Mouse (Mus musculus) midbrain, postnatal 0 days (tissue): ENCODE measurements around the gene Gpr137. TPM values are rescaled to one million over a fixed set of nuclear protein-coding genes. Genes with fewer than 3 reads are reported as not detected.

Experiments used
- ATAC-seq: fragments of 200-750 bp; cut with Nextera tagmentation; 2 replicates; pipeline ENCODE4 v1.8.0; 2017; ENCODE audit warnings: moderate number of reproducible peaks, mild to moderate bottlenecking, moderate TSS enrichment, moderate library complexity; ENCODE audit not compliant: low FRiP score
- DNase-seq: peaks from one replicate; pipeline ENCODE4 v3.0.0-alpha.2; 2015; ENCODE audit warnings: low spot score
- H3K27ac ChIP-seq: fragments of 300-500 bp; sonication (generic); 2 replicates; pipeline ENCODE4 v1.5.1; 2014; ENCODE audit warnings: low read depth, mild to moderate bottlenecking, low read length, mixed read lengths
- H3K27me3 ChIP-seq: fragments of 300-500 bp; sonication (generic); 2 replicates; pipeline ENCODE4 v1.6.1; 2014; ENCODE audit warnings: low read length, control low read depth, mixed read lengths; ENCODE audit not compliant: insufficient read depth
- H3K36me3 ChIP-seq: fragments of 300-500 bp; sonication (generic); 2 replicates; pipeline ENCODE4 v1.6.1; 2014; ENCODE audit warnings: low read length, control low read depth, mixed read lengths; ENCODE audit not compliant: insufficient read depth
- H3K4me1 ChIP-seq: fragments of 300-500 bp; sonication (generic); 2 replicates; pipeline ENCODE4 v1.6.1; 2014; ENCODE audit warnings: mild to moderate bottlenecking, control low read depth, antibody characterized with exemption, low read length, mixed read lengths; ENCODE audit not compliant: insufficient read depth
- H3K4me2 ChIP-seq: fragments of 300-500 bp; sonication (generic); 2 replicates; pipeline ENCODE4 v1.6.1; 2014; ENCODE audit warnings: low read depth, mild to moderate bottlenecking, low read length, mixed read lengths; ENCODE audit not compliant: poor library complexity, severe bottlenecking
- H3K4me3 ChIP-seq: fragments of 300-500 bp; sonication (generic); 2 replicates; pipeline ENCODE4 v1.5.1; 2014; ENCODE audit warnings: low read depth, mild to moderate bottlenecking, low read length, moderate library complexity
- H3K9ac ChIP-seq: fragments of 300-500 bp; sonication (generic); replicated peaks from 2 replicates; pipeline ENCODE4 v1.6.1; 2014; ENCODE audit warnings: mild to moderate bottlenecking, low read length, moderate library complexity, mixed read lengths; ENCODE audit not compliant: poor library complexity, severe bottlenecking
- H3K9me3 ChIP-seq: fragments of 300-500 bp; sonication (generic); 2 replicates; pipeline ENCODE4 v1.6.1; 2016; ENCODE audit warnings: low read length, control low read depth
- CTCF ChIP-seq: IDR thresholded peaks from 2 replicates; pipeline ENCODE4 v1.5.1; 2016; ENCODE audit warnings: antibody characterized with exemption, mild to moderate bottlenecking
- WGBS: fragments of 180-500 bp; shearing (Covaris S2); extraction: QIAGEN DNeasy Blood & Tissue Kit; methylation state at CpG from one replicate; pipeline ENCODE4 v1.1.7; 2014; 5-methylcytosine and 5-hydroxymethylcytosine counted together
- polyA plus RNA-seq: library from polyadenylated mRNA; unstranded; fragments of >200 nt; fragmentation: Nextera tagmentation; extraction: Ambion mirVana; gene quantifications from 2 replicates; pipeline ENCODE4 v1.2.1, GENCODE M21; 2015
- total RNA-seq: library from RNA; depleted of rRNA; stranded (reverse); fragments of >200 nt; gene quantifications from 2 replicates; pipeline ENCODE4 v1.2.3, GENCODE M21; 2014

Gene Gpr137
- total and polyA plus RNA-seq, 2 experiments from 2014 or later, result 78.8 to 101 TPM

GRCm38 (mm10) chr19:6985951-6986708 lies 43.9 kb upstream of the Gpr137 start:
- Histone ChIP-seq H3K9me3 (no peaks in the 10 kb centered on the region), H3K4me3 (no peak overlapping the region), H3K27me3 (no peaks in the 10 kb centered on the region), H3K36me3 (0 out of 2 replicates have a peak, but pooled peaks cover 14% of the 10 kb centered on the region), H3K9ac (no peak overlapping the region), H3K4me2 (peak overlapping the region; percentile 74), H3K4me1 (peaks cover 9% of the 10 kb centered on the region), H3K27ac (no peak overlapping the region)
- ATAC-seq (no peak), DNase-seq (no peak)
- TF ChIP-seq CTCF, result no peak
- 79% methylated on average over 10 of the region's 10 CpGs for WGBS

- no peak for ATAC-seq
- Histone ChIP-seq H3K9ac (no peak overlapping the region), H3K4me3 (no peak overlapping the region), H3K4me2 (no peak overlapping the region), H3K27me3 (no peaks in the 10 kb centered on the region), H3K4me1 (peaks cover 9% of the 10 kb centered on the region), H3K9me3 (no peaks in the 10 kb centered on the region), H3K36me3 (0 out of 2 replicates have a peak, but pooled peaks cover 14% of the 10 kb centered on the region), H3K27ac (no peak overlapping the region)
- 88% methylated on average over 19 of the region's 19 CpGs for WGBS
- no peak for DNase-seq
- no peak for TF ChIP-seq CTCF
These were observed 43.0 kb upstream of the Gpr137 start for GRCm38 (mm10) chr19:6985300-6985699.

GRCm38 (mm10) chr19:6983621-6984020 lies 41.3 kb upstream of the Gpr137 start:
- Histone ChIP-seq H3K27ac (no peak overlapping the region), H3K4me3 (no peak overlapping the region), H3K36me3 (0 out of 2 replicates have a peak, but pooled peaks cover 14% of the 10 kb centered on the region), H3K27me3 (no peaks in the 10 kb centered on the region), H3K4me2 (no peak overlapping the region), H3K9ac (no peak overlapping the region), H3K4me1 (peaks cover 14% of the 10 kb centered on the region), H3K9me3 (no peaks in the 10 kb centered on the region)
- DNase-seq (no peak), ATAC-seq (no peak)
- TF ChIP-seq CTCF, result no peak
- 76% methylated on average over 5 of the region's 5 CpGs for WGBS

- Histone ChIP-seq H3K9me3 (no peaks in the 10 kb centered on the region), H3K9ac (no peak overlapping the region), H3K27ac (no peak overlapping the region), H3K4me1 (peaks cover 20% of the 10 kb centered on the region; the same call in 1 of the 2 replicates), H3K27me3 (no peaks in the 10 kb centered on the region), H3K4me3 (no peak overlapping the region), H3K4me2 (no peak overlapping the region), H3K36me3 (peaks cover 27% of the 10 kb centered on the region)
- no peak for TF ChIP-seq CTCF
- 87% methylated on average over 4 of the region's 4 CpGs for WGBS
- DNase-seq, result no peak
- ATAC-seq, result no peak
These were observed 39.2 kb upstream of the Gpr137 start for GRCm38 (mm10) chr19:6981465-6981864.

- Histone ChIP-seq H3K27me3 (no peaks in the 10 kb centered on the region), H3K4me1 (peaks cover 19% of the 10 kb centered on the region; the same call in 1 of the 2 replicates), H3K4me3 (peak within 1 kb of the TSS; percentile 65), H3K27ac (peak within 1 kb of the TSS; percentile 95), H3K9ac (peak within 1 kb of the TSS; percentile 74), H3K9me3 (no peaks in the 10 kb centered on the region), H3K36me3 (peaks cover 27% of the 10 kb centered on the region), H3K4me2 (peak within 1 kb of the TSS; percentile 84)
- no peak for TF ChIP-seq CTCF
- DNase-seq (peak; percentile 99), ATAC-seq (peak; percentile 89)
- 2% methylated on average over 33 of the region's 38 CpGs for WGBS
These were observed 38.3 kb upstream of the Gpr137 start, which contains the start of gene Fkbp2 for GRCm38 (mm10) chr19:6980381-6981093. Gene Fkbp2, minus strand, starts transcription at chr19:6980501.
